Mouse (Mus musculus) liver, embryonic 11.5 days (tissue): ENCODE data around the gene Echs1. TPM values are rescaled to one million over a fixed set of nuclear protein-coding genes. Genes with fewer than 3 reads are reported as not detected.
A peak's percentile ranks its signal among the peaks of the same experiment; 100 is the strongest.

Source experiments
- ATAC-seq: fragments of 200-750 bp; cut with Nextera tagmentation; replicated peaks from 2 replicates; pipeline ENCODE4 v1.8.0; 2017; ENCODE audit warnings: moderate number of reproducible peaks, mild to moderate bottlenecking, moderate TSS enrichment, moderate library complexity; ENCODE audit not compliant: low FRiP score
- DNase-seq: peaks from one replicate; pipeline ENCODE4 v3.0.0-alpha.2; 2017; ENCODE audit warnings: low spot score
- H3K27ac ChIP-seq: fragments of 300-500 bp; sonication (generic); 2 replicates; pipeline ENCODE4 v1.5.1; 2014; ENCODE audit warnings: mild to moderate bottlenecking, low read depth, low read length, control low read depth
- H3K27me3 ChIP-seq: fragments of 300-500 bp; sonication (generic); replicated peaks from 2 replicates; pipeline ENCODE4 v1.6.1; 2014; ENCODE audit warnings: low read length, mixed read lengths; ENCODE audit not compliant: control insufficient read depth, insufficient read depth
- H3K36me3 ChIP-seq: fragments of 300-500 bp; sonication (generic); 2 replicates; pipeline ENCODE4 v1.6.1; 2014; ENCODE audit warnings: mild to moderate bottlenecking, low read length, moderate library complexity, mixed read lengths; ENCODE audit not compliant: control insufficient read depth, insufficient read depth
- H3K4me1 ChIP-seq: fragments of 300-500 bp; sonication (generic); replicated peaks from 2 replicates; pipeline ENCODE4 v1.6.1; 2014; ENCODE audit warnings: low read length, mixed read lengths; ENCODE audit not compliant: control insufficient read depth, insufficient read depth
- H3K4me2 ChIP-seq: fragments of 300-500 bp; sonication (generic); 2 replicates; pipeline ENCODE4 v1.6.1; 2014; ENCODE audit warnings: mild to moderate bottlenecking, control low read depth, moderate library complexity
- H3K4me3 ChIP-seq: fragments of 300-500 bp; sonication (generic); 2 replicates; pipeline ENCODE4 v1.5.1; 2014; ENCODE audit warnings: low read depth, low read length, control low read depth
- H3K9ac ChIP-seq: fragments of 300-500 bp; sonication (generic); 2 replicates; pipeline ENCODE4 v1.6.1; 2014; ENCODE audit warnings: low read depth, low read length, control low read depth
- H3K9me3 ChIP-seq: fragments of 300-500 bp; sonication (generic); 2 replicates; pipeline ENCODE4 v1.6.1; 2016; ENCODE audit warnings: low read length, inconsistent platforms, mixed read lengths; ENCODE audit not compliant: control insufficient read depth
- WGBS: fragments of 180-500 bp; shearing (Covaris S2); extraction: QIAGEN DNeasy Blood & Tissue Kit; methylation state at CpG from one replicate; pipeline ENCODE4 v1.1.7; 2014; 5-methylcytosine and 5-hydroxymethylcytosine counted together
- polyA plus RNA-seq: library from polyadenylated mRNA; unstranded; fragments of >200 nt; fragmentation: Nextera tagmentation; extraction: Ambion mirVana; gene quantifications from 2 replicates; pipeline ENCODE4 v1.2.1, GENCODE M21; 2014

The Echs1 gene
- polyA plus RNA-seq, 1 experiment from 2014 or later = 119 TPM

DNA sequence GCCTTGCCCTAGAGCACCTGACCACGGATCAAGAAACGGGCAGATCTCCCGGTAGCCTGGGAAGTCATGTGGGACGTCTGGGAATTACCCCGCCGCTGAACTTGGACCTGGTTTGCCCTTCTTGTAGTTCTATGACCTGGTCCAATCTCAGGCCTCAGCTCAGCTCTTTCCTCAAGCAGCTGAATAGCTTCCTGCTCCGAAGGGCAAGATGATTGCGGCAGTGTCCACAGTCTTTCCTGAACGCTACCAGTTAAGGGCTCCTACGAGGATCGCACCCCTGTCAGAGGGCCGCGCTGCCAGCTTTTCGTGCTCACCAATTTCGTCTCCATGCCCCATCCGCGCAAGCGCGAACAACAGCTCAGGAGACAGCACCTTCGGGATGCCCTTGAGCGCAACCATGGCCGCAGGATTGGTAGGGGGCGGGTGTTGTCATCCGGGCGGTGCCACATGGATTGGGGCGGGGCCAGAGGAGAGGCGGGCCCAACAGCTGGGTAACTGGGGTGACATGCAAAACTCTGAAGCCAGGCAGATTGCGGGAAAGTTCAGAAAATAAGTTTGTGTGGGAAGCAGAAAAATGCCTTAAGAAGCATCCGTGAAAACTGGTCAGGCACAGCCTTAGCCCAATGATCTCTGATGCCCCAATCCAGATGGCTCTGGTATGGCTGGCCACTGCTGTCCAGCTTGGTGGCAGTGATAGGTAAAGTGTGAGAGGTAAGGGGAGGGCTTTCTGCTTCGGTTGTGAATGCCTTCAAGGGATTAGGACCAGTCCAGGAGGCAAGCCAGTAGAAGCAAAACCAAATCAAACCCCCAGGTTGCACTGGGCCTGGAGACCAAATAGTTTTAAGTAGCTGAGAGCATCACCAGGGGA lies 14.0 kb downstream of the Echs1 start, which contains the start of gene Fuom:
Gene Fuom (minus strand): TSS at position 449 of the 868 bp plus-strand sequence.
- DNase-seq (peak; percentile 82), ATAC-seq (peak; percentile 88)
- H3K9me3 ChIP-seq = no peaks in the 10 kb centered on the region
- H3K27ac ChIP-seq = no peak within 1 kb of the TSS
- peaks cover 7% of the 10 kb centered on the region; the same call in 1 of the 2 replicates for H3K36me3 ChIP-seq
- H3K27me3 ChIP-seq = no peaks in the 10 kb centered on the region
- peaks cover 4% of the 10 kb centered on the region for H3K4me1 ChIP-seq
- peak within 1 kb of the TSS; percentile 88 for H3K4me2 ChIP-seq
- H3K4me3 ChIP-seq = peak within 1 kb of the TSS; percentile 49
- peak within 1 kb of the TSS; percentile 55 for H3K9ac ChIP-seq
- WGBS = 1% methylated on average over 30 of the region's 30 CpGs

DNA sequence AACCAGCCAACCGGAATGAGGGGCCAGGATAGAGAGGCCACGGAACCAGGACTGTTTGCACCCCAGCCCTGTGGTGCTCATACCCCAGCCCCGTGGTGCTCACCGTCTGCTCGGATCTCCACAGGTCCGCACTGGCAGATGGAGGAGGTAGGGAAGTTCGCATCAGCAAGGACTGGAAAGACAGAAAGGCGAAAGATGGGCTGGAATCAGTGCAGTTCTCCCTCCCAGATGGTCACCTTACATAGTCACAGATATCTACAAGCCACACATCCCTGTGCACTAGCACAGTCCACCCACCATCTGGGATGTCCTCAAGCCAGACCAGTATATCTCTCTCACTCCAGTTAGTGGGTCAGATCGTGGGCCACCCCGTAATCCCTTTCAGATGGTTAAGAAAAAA lies 14.8 kb downstream of the Echs1 start:
- H3K4me3 ChIP-seq = peak overlapping the region; percentile 49
- H3K9ac ChIP-seq = peak overlapping the region; percentile 55
- H3K27ac ChIP-seq = no peak overlapping the region
- H3K27me3 ChIP-seq = no peaks in the 10 kb centered on the region
- H3K36me3 ChIP-seq = peaks cover 7% of the 10 kb centered on the region; the same call in 1 of the 2 replicates
- H3K4me1 ChIP-seq = peaks cover 4% of the 10 kb centered on the region
- ATAC-seq = no peak
- peak overlapping the region; percentile 88 for H3K4me2 ChIP-seq
- no peak for DNase-seq
- WGBS = 75% methylated on average over 10 of the region's 10 CpGs
- no peaks in the 10 kb centered on the region for H3K9me3 ChIP-seq

DNA sequence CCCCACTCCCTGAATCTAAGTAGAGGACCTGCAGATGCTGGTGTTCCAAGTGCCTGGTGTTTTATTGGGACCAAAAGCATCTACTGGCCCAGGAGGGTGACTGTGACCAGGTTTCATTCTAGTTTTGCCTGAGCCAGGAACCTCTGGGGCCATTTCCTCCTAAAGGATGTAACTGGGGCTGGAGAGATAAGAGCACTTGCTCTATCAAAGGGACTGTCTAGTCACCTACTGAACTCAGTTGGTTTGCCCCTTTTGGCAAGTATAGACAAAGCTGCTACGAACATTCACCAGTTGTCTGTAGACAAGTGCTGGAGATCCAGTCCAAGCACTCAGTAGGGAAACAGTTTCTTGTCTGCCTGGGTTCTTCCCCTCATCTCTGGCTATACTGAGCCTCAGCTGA lies 17.8 kb downstream of the Echs1 start:
- no peak overlapping the region for H3K4me3 ChIP-seq
- DNase-seq (no peak), ATAC-seq (no peak)
- H3K4me2 ChIP-seq = no peak overlapping the region
- no peak overlapping the region for H3K9ac ChIP-seq
- no peaks in the 10 kb centered on the region for H3K9me3 ChIP-seq
- H3K27me3 ChIP-seq = no peaks in the 10 kb centered on the region
- H3K27ac ChIP-seq = no peak overlapping the region
- H3K36me3 ChIP-seq = no peaks in the 10 kb centered on the region
- 50% methylated on average over 1 of the region's 1 CpGs for WGBS
- peaks cover 4% of the 10 kb centered on the region for H3K4me1 ChIP-seq

DNA sequence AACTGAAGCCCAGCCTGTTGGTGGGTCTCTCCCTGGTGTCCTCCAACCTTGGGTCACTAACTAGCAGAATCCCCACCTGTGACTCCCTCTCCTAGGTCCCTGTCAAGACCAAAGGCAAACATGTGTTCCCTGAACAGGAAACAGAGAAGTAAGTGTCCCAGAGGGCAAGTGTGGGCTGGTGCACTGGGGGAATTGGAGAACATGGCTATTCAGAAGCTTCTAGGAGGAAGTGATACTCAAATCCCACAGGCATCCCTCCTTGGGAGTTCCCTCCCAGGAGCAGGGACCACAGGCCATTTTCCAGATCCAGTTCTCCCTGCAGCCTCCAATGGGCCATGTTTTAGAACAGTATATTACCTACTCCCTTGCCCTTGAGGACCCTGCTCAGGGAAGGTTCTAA lies 20.2 kb downstream of the Echs1 start:
- no peak overlapping the region for H3K9ac ChIP-seq
- H3K36me3 ChIP-seq = no peaks in the 10 kb centered on the region
- no peaks in the 10 kb centered on the region for H3K4me1 ChIP-seq
- DNase-seq (no peak), ATAC-seq (no peak)
- H3K27ac ChIP-seq = no peak overlapping the region
- no peaks in the 10 kb centered on the region for H3K9me3 ChIP-seq
- H3K4me3 ChIP-seq = no peak overlapping the region
- no peak overlapping the region for H3K4me2 ChIP-seq
- H3K27me3 ChIP-seq = no peaks in the 10 kb centered on the region

DNA sequence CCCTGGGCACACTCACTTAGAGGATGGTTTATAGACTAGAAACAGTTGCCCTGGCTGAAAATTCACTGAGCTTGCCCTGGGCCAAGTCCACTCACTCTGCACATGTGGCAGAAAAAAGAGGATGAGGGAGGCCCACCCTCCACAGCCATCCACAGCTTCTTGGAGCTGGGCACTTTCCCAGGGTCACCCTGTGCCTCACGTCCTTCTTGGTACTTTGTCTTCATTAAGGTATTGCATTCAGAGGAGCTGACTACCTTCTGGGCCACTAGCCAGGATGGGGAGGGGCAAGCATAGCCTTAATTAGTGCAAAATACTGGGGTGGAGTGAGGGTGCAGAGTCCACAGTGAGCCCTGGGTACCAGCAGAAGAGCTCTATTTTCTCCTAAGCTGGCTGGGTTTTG lies 20.7 kb downstream of the Echs1 start:
- H3K4me1 ChIP-seq = no peaks in the 10 kb centered on the region
- H3K27me3 ChIP-seq = no peaks in the 10 kb centered on the region
- 54% methylated on average over 1 of the region's 1 CpGs for WGBS
- H3K4me3 ChIP-seq = no peak overlapping the region
- ATAC-seq (no peak), DNase-seq (no peak)
- no peak overlapping the region for H3K4me2 ChIP-seq
- H3K36me3 ChIP-seq = no peaks in the 10 kb centered on the region
- no peaks in the 10 kb centered on the region for H3K9me3 ChIP-seq
- H3K27ac ChIP-seq = no peak overlapping the region
- H3K9ac ChIP-seq = no peak overlapping the region

GRCm38 (mm10) chr7:140094954-140095353 lies 21.3 kb downstream of the Echs1 start:
- no peak overlapping the region for H3K9ac ChIP-seq
- no peaks in the 10 kb centered on the region for H3K9me3 ChIP-seq
- no peak overlapping the region for H3K4me3 ChIP-seq
- no peak overlapping the region for H3K27ac ChIP-seq
- no peaks in the 10 kb centered on the region for H3K36me3 ChIP-seq
- ATAC-seq (0 out of 2 replicates have a peak, but pooled peaks have one; percentile 11), DNase-seq (no peak)
- H3K27me3 ChIP-seq = no peaks in the 10 kb centered on the region
- no peak overlapping the region for H3K4me2 ChIP-seq
- 59% methylated on average over 5 of the region's 5 CpGs for WGBS
- no peaks in the 10 kb centered on the region for H3K4me1 ChIP-seq

DNA sequence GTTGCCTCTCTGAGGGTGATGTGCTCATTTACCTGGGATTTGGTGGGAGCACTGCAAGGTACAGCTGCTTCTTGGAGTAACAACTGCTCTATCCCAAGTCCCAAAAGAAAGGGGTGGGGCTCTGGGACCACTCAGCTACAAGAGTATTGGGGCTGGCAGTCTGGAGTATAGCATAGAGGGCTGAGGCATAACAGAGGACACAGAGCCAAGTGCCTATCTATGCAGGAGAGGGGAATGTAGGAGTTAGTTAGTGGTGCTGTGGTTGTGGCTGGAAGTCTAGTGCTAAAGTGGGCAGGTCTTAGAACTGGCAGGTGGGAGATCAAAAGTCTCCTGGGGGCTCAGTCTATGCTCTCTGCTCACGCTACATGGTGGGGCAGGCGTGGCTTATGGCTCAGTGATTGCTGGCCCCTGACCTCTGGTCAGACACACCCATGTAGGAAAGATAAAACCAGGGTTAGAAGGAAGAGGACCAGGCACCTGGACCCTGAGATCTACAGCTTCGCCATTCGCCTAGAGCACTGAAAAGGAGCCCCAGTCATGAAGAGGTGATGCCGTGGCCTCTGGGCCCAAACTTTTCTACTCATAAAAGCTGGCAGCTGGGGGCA lies 23.2 kb downstream of the Echs1 start, which contains the start of gene Prap1:
Gene Prap1 (plus strand): TSS at position 472 of the 605 bp plus-strand sequence.
- DNase-seq (no peak), ATAC-seq (no peak)
- H3K27ac ChIP-seq = no peak within 1 kb of the TSS
- H3K4me1 ChIP-seq = no peaks in the 10 kb centered on the region
- no peak within 1 kb of the TSS for H3K9ac ChIP-seq
- H3K4me2 ChIP-seq = no peak within 1 kb of the TSS
- no peaks in the 10 kb centered on the region for H3K27me3 ChIP-seq
- no peaks in the 10 kb centered on the region for H3K36me3 ChIP-seq
- H3K9me3 ChIP-seq = no peaks in the 10 kb centered on the region
- WGBS = 69% methylated on average over 5 of the region's 5 CpGs
- no peak within 1 kb of the TSS for H3K4me3 ChIP-seq

DNA sequence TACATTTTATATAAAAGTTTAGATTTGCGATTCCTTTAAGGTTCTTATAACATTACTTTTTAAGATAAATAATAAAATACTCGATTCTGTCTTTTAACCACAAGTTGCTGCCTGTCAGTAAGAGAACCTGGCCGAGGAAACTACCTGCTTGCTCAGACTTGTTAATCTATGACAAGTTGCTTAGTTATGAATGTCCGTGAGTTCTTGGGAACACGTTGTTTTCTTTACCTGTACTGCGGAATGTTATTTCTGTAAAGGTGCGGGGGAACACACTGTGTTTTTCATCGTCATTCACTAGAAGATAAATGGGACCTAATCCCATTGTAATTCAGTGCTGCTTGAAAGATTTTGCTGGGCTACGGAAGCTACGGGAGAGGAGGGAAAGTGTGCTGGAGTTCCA lies 25.7 kb downstream of the Echs1 start:
- H3K27ac ChIP-seq = no peak overlapping the region
- H3K9ac ChIP-seq = no peak overlapping the region
- H3K4me2 ChIP-seq = no peak overlapping the region
- H3K36me3 ChIP-seq = no peaks in the 10 kb centered on the region
- DNase-seq (no peak), ATAC-seq (no peak)
- 78% methylated on average over 10 of the region's 10 CpGs for WGBS
- H3K4me3 ChIP-seq = no peak overlapping the region
- no peaks in the 10 kb centered on the region for H3K4me1 ChIP-seq
- no peaks in the 10 kb centered on the region for H3K27me3 ChIP-seq
- H3K9me3 ChIP-seq = no peaks in the 10 kb centered on the region
